Mouse (Mus musculus): Measurements from ENCODE around the gene Slc30a5.
A peak's percentile ranks its signal among the peaks of the same experiment; 100 is the strongest.
"Not testable (repeated sequence)": the region's sequence is repeated elsewhere in the genome, so short reads cannot be mapped to it uniquely, and the experiment has no call there.

The Slc30a5 gene

DNA sequence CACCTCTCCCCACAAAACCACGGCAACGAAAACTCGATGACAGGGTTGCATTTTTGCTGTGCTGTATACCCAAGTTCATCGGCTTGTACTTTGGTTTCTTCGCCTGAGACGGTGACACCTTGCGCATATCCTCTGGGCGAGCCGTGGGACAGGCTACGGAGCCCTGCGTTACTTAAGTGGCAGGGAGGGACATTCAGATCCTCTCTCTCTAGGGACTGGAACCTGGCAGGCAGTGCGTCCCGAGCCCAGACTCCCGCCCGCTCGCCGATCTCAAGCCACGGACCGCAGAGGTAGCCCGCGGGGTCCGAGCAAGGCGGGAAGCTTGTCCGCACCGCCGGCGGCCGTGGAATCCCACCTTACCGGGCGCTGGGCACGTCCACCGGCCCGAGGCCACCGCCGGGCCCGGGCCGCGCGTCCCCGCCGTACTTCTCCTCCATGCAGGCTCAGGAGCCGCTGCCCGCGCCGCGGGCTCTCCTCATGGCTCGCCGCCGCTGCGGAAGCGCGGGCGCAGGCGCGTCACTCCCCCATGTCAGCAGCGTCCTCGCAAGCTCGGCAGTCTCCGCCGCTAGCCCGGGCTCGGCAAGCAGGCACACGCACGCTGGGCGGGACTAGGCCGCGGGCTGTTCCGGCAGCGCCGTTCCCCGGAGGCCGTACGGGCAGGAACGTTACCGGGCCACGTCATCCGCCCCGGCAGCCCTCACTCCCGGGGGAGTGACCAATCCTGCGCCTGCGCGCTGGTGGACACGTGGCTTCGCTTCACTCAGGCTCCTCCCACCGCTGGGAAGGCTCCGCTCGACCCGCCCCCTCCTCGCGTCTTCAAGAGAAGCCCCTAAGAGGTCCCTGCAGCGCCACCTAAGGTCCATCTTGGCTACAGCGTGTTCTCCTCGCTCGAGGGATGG lies at the start of gene Slc30a5:
Slc30a5 (minus strand) TSS at position 687 of the 899 bp plus-strand sequence.
- DNase-seq (ENCODE audit: low read depth) = peak; percentile 100

DNA sequence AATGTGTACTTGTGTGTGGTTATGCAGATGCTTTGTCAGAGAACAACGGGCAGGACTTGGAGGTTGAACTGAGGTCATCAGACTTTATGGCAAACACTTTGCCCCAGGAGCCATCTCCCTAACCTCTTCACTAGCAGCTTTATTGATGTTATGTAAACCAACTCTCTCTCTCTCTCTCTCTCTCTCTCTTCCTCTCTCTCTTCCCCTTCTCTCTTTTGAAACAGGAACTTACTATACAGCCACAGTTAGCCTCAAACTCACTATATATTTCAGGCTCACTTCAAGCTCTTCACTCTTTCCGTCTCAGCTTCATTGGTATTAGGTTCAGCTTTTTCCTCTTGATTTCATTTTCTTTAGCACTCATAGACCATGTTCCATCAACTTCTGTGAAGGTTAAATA lies 48.7 kb upstream of the Slc30a5 start:
- DNase-seq (ENCODE audit: low read depth) = no peak

DNA sequence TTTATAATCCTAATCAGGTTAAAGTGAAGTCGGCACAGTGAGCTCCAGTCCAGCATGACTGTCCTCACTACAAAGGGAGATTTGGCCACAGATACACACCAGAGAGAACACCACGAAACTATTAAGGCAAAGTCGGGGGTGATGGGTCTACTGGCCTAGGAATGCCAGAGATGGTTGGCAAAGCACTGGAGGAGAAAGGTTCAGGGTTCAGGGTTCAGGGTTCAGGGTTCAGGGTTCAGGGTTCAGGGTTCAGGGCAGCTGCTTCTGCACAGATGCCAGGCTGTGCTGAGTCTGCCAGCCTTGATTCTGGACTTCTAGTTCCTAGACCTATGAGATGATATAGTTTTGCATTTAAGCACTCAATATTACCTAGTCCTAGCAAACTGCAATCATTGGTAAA lies 46.6 kb upstream of the Slc30a5 start:
- no peak for DNase-seq (ENCODE audit: low read depth)

DNA sequence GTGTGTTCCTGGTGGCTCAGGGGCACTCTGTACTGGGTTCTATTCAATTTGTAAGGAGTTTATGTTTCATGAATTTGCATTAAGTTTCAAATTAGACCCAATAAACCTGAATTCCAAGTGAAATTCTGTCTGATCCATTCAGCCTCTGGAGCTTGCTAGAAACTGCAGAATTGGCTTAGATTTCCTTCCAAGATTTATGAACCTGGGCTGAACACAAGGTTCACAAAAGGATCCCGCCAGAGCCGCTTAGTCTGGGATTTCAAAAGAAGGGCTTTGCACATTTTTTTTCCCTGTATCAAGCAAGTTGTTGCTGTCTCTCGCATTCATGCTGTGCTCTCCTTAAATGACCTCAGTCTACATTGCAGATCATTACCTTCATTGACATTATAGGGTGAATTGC lies 46.1 kb upstream of the Slc30a5 start:
- no peak for DNase-seq (ENCODE audit: low read depth)

DNA sequence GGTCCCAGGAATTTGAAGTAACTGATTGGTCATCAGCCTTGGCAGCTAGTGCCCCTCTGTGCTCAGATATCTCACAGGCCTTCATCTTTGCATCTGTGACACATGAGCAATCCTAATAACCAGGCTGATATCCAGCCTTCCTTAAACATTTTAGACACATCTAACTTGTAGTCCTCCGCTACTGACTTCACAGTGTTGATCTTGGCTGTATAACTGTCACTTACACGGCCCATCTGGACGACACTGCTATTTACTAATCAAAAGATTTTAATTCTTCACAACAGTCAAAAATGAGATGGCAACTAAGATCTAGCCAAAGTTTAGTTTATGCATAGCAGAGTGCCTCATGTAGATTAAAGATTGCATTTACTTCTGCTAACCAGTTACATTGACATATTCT lies 45.0 kb upstream of the Slc30a5 start:
- no peak for DNase-seq (ENCODE audit: low read depth)

DNA sequence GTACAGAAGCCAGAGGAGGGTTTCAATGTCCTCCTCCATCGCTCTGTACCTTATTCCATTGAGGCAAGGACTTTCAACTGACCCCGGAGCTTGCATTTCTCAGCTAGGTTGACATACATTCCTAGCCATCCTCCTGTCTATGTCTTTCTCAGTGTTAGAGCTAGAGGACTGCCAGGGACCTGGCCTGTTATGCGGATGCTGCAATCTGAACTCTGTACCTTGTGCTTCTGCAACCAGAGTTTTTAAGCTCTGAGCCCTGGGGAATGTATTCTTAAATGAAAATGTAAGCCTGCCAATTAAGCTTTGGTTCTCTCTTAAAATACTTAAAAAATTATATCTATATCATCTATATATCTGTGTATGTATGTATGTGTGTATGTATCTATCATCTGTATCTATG lies 44.5 kb upstream of the Slc30a5 start:
- DNase-seq (ENCODE audit: low read depth) = no peak

DNA sequence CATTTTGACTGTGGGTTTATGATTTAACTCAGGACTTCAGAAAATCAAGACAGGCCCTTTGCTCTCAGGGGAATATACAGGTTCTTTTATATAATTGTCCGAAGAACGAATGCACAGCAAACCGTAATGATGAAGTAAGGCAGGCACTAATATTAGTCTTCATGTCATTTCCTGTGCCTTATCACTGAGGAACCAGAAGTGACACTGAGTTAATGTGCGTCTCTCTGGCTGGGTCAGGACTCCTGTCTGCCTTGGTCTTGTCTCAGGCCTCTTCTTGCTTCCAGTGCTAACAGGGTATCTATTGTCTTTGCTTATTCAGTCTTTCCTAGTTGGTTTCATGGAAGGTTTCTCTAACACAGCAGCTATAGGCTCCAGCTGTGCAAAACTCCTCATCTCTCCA lies 41.9 kb upstream of the Slc30a5 start:
- no peak for DNase-seq (ENCODE audit: low read depth)

DNA sequence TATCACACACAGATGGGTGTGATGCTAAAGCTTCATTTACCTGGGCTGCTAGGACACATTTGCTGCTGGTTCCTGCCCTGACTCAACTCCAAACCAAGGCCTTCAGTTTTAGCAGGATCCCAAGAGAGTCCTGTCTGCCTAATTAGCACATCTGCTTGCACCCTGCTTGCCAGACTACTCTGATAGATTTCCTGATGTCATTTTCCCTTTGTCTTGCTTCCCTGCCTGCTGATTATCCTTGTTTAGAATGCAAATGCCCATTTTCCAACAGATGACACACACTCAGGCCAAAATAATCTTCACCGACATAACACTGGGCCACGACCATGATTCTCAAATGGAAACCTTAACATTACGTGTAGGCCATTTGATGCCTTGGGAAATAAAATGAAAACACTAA lies 41.4 kb upstream of the Slc30a5 start:
- DNase-seq (ENCODE audit: low read depth) = no peak

DNA sequence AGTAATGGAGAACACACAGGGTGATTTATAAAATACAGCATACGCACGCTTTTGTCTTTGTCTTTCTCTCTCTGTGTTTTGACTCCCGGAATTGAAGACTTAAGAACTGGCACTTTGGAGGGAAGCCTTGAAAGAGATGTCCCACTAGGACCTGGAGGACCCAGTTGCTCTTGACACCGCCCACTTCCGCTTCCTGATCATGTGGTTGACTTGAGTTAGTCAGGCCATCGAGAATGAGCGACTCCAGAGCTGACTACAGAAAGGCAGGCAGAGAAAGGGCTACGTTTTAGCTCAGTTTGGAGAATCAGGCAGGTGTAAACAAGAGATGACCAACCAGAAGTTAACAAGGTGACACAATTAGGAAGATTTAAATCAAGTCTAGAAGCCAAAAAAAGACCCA lies 40.3 kb upstream of the Slc30a5 start:
- no peak for DNase-seq (ENCODE audit: low read depth)

DNA sequence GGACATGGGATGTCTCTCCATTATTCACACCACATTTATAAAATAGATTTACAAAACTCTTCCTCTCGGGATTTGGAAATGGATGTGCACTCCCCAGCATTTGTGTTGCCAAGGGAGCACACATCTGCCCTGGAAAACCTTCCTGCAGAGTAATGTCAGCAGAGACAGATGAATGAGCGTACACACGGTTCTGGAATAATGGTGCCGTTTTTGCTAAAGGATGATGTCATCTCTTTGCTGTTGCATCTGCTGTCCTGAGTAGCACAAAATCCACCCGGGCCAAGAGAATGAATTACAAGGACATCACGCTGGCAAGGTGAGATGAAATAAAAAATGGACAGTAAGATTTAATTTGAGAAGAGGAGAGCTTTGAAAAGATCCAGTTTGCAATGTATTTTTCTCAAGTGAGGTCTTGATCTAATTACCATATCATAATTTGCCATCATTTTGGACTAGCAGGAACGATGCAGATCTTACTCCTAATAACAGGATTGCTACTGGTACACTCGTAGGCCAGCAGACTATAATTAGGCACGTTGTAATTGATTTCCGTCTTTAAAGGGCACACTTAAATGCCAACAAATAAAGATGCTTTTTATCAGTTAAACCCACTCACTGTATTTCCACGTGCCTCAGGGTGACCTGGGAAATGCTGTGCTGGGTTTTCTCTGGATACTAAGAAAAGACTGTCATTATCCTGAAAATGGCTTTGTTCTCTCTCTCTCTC lies 38.4 kb upstream of the Slc30a5 start:
- no peak for DNase-seq (ENCODE audit: low read depth)

DNA sequence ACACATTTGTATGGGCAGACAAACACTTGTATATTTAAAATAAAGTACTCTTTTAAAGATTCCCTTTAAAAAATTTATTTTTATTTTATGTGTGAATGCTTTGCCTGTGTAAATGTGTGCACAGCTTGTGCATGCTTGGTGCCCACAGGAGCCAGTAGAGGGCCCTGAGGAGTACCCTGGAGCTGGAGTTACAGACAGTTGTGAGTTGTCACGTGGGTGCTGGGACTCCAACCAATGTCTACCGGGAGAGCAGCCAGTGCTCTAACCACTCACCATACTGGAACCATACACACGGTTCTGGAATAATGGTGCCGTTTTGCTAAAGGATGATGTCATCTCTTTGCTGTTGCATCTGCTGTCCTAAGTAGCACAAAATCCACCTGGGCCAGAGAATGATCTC lies 36.6 kb upstream of the Slc30a5 start:
- no peak for DNase-seq (ENCODE audit: low read depth)

DNA sequence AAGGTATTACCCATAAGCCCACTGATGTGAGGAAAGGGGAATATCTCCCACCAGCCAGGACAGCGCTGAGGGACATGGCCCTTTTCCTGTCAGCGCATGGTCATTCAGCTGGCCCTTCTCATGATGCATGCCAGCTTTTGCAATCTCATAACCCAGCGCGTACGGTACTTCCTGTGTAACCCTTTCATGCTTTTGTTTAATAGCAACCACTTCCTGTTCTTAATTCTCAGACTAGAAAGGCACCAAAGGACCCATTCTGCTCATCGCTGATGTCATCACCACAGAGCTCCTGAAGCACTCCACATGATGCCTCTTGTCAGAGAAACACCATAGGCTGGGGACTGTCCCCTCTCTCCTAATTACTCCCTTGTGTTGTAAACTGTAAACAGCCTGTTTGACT lies 33.1 kb upstream of the Slc30a5 start:
- DNase-seq (ENCODE audit: low read depth) = peak; percentile 82

DNA sequence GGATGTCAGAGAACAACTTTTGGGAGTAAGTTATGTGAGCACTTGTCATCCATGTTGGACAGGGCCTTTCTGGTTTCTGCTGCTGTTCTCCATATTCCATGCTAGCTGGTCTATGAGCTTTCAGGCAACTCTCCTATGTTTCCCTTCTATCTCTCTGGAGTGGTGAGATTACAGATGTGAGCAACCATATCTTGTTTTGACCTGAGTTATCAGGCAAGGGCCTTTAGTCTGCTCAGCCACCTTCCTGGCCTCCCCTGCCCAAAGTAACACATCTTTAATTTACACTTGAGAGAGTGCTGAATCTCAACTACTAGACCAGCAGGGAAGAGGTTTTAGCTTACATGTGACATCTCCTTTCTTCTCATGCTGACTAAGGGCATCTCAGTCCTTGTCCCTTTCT lies 32.5 kb upstream of the Slc30a5 start:
- no peak for DNase-seq (ENCODE audit: low read depth)

DNA sequence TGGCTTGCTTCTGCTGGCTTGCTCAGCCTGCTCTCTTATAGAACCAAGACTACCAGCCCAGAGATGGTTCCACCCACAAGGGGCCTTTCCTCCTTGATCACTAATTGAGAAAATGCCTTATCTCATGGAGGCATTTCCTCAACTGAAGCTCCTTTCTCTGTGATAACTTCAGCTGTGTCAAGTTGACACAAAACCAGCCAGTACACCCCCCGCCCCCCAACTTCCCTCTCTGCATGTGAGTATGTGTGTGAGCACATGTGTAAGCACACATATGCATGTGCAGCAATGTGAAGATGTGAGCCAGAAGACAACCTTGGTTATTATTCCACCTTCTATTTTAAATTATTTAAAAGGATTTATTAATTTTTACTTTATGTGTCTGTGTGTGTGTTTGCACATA lies 30.7 kb upstream of the Slc30a5 start:
- DNase-seq (ENCODE audit: low read depth) = not testable (repeated sequence)

DNA sequence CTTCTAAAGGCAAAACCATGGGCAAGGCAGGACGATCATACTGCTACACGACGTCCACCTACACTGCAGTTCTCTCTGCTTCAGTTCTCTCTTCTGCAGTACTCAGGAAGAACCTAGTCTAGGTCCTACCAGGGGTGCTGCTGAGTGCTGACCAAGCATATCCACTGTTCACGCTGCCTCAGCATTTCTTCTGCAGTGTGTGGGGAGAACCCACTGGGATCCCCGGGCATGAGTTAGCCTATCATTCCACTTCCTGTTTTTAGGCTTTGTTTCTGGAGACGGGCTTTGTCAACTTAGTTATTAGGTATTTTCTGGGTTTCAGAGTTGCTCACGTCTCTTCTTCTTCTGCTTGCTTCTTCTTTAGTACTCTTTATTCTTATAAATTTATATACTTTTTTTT lies 25.9 kb upstream of the Slc30a5 start:
- no peak for DNase-seq (ENCODE audit: low read depth)

DNA sequence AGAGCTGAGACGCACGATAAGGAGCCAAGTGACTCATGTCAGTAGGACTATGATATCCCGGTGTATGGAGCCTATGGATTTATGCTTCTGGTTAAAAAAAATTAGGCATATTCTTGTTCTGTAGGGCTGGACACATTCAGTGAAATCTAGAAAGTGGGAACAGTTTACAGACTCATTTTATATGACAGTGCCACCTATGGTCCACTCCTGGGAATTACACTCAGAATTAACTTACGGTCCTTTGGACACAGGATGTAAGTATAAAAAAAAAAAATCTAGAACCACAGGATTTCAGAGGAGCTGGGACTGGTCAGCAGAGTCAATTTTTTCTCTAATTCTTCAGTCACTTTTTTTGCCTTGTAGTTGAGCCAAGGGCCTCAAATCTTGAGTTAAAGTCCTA lies 20.9 kb upstream of the Slc30a5 start:
- DNase-seq (ENCODE audit: low read depth) = peak; percentile 81

DNA sequence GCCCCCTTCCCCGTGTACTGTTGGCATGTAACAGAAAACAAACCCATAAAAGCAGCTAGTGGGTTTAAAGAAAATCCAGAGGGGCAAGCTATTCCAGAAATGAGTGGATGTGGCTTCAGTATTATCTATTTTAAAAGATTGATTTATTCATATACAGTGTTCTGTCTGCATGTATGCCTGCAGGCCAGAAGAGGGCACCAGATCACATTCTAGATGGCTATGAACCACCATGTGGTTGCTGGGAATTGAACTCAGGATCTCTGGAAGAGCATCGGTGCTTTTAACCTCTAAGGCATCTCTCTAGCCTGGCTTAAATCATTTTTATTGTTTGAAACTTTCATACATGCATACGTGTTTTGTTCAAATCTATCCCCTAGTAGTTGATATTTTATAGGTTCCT lies 19.9 kb upstream of the Slc30a5 start:
- DNase-seq (ENCODE audit: low read depth) = peak; percentile 45

DNA sequence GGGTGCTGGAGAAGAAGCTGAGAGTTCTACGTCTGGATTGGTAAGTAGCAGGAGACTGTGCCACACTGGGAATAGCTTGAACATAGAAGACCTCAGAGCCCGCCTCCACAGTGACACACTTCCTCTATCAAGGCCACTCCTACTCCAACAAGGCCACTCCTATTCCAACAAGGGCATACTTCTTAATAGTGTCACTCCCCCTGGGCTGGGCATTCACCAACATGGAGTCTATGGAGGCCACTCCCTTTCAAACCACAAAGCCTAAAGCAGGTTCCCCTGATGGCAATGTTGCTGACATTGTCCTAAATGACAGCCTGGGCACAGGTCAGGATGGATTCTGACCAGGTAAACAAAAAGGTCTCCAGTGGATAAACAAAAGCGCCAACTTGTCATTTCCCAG lies 15.9 kb upstream of the Slc30a5 start:
- no peak for DNase-seq (ENCODE audit: low read depth)

DNA sequence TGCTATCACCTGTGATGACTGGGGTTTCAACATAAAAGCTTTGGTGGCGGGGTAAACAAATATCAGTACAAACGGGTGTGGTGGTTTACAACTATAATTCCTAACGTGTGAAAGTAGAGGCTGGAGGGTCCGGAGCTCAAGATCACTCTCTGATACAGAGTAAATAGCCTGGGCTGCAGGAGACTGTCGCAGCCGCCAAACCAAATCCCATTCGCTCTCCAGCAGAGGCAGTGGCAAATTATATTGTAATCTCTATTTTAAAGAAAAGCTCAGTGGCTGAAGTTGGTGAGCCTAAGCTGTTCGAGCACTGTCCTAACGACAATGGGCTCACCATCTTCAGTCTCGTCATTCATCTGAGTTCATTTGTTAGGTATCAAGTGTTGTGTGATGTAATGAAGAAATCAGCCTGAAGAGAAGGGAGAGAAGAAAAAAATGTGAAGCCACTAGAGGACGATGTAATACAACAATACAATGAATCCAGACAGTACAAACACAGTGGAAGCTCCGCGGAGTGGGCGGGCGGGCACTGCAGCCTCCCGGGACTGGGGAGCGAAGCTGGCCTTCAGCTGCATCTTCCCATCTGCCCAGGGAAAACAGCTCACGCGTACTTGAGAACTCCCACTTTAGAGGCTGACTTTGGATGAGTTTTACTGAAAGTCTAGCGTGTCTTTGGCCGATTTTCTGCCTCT lies 13.8 kb upstream of the Slc30a5 start:
- no peak for DNase-seq (ENCODE audit: low read depth)

DNA sequence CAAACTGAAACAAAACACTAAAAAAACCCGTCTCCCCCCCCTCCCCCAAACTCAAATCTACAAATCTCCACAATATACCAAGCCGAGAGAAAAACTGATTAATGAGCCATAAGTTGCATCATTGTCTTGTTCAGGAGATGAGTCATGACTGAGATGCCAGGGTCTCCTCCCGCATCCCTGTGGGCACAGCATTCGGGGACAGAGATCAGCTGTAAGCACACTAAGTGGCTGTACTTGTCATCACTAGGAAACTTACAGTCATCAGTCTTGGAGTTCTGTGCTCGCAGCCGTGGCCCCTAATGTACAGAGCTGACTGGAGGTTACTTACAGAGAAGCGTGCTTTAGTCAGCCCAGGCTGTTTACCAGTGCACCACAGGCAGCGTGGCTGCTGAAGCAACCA lies 13.0 kb upstream of the Slc30a5 start:
- no peak for DNase-seq (ENCODE audit: low read depth)

DNA sequence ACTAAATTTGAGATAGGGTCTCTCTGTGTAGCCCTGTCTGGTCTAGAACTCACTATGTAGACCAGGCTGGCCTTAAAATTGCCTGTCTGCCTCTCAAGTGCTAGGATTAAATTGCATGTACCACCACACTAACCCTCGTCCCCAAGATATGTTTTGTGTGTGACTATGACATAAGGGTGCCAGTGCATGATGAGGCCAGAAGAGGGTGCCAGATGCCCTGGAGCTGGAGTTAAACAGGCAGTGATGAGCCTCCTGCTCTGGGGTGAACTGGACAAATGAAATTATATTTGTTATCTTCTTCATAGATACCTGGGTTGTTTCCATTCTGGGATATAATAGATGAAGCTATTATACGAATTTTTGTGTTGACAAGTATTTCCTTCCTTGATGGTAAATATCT lies 10.7 kb upstream of the Slc30a5 start:
- DNase-seq (ENCODE audit: low read depth) = peak; percentile 26

DNA sequence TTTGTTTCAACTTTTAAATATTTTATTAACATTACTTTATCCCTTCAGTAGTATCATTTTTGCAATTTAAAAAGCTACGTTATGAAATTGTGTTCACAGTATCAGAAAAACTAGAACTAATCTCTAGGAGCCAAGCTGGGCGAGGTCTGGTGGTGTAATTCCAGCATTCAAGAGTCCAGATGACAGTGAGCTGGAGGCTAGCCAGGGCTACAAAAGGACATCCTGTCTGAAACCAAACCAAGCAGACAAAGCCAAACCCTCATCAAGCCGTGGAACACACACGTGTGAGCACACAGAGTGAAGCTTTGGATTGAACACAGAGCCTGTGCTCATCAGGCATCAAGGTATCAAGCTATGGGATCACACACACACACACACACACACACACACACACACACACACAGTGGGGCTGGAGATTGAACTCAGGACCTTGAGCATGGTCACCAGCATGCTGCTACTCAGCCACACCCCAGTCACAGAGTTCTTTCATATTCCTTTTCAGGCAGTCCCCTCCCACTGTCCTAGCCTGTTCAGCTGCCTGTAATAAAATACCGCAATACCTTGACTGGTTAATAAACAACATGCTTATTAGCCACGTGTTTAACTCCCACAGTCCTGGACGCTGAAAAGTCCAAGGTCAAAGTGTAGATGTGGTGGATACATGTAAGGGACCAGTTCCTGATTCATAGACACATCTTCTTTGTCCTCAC lies 9.9 kb upstream of the Slc30a5 start:
- no peak for DNase-seq (ENCODE audit: low read depth)

All from induced T-regulatory cell, adult 2 months (primary cell).